Mouse (Mus musculus) lung, postnatal 0 days (tissue): Measurements from ENCODE around the gene Vmn2r56. TPM values are rescaled to one million over a fixed set of nuclear protein-coding genes. Genes with fewer than 3 reads are reported as not detected.
"Not testable (repeated sequence)": the region's sequence is repeated elsewhere in the genome, so short reads cannot be mapped to it uniquely, and the experiment has no call there.

Experiments
- ATAC-seq: fragments of 200-750 bp; cut with Nextera tagmentation; 2 replicates; pipeline ENCODE4 v1.8.0; 2017; ENCODE audit warnings: moderate library complexity
- DNase-seq: peaks from one replicate; pipeline ENCODE4 v3.0.0-alpha.2; 2016; ENCODE audit warnings: low spot score
- H3K27ac ChIP-seq: fragments of 300-500 bp; sonication (generic); 2 replicates; pipeline ENCODE4 v1.5.1; 2014; ENCODE audit warnings: antibody characterized with exemption, mild to moderate bottlenecking, low read length, mixed read lengths
- H3K27me3 ChIP-seq: fragments of 300-500 bp; sonication (generic); replicated peaks from 2 replicates; pipeline ENCODE4 v1.6.1; 2014; ENCODE audit warnings: low read length, mixed read lengths; ENCODE audit not compliant: insufficient read depth
- H3K36me3 ChIP-seq: fragments of 300-500 bp; sonication (generic); 2 replicates; pipeline ENCODE4 v1.6.1; 2014; ENCODE audit warnings: low read length, mixed read lengths; ENCODE audit not compliant: insufficient read depth
- H3K4me1 ChIP-seq: fragments of 300-500 bp; sonication (generic); 2 replicates; pipeline ENCODE4 v1.6.1; 2014; ENCODE audit warnings: antibody characterized with exemption, low read depth, low read length, mixed read lengths; ENCODE audit not compliant: insufficient read depth
- H3K4me2 ChIP-seq: fragments of 300-500 bp; sonication (generic); replicated peaks from 2 replicates; pipeline ENCODE4 v1.6.1; 2014; ENCODE audit warnings: low read depth, mild to moderate bottlenecking, low read length, moderate library complexity, mixed read lengths
- H3K4me3 ChIP-seq: fragments of 300-500 bp; sonication (generic); 2 replicates; pipeline ENCODE4 v1.5.1; 2014; ENCODE audit warnings: low read depth, low read length
- H3K9ac ChIP-seq: fragments of 300-500 bp; sonication (generic); replicated peaks from 2 replicates; pipeline ENCODE4 v1.6.1; 2014; ENCODE audit warnings: low read depth, mild to moderate bottlenecking
- H3K9me3 ChIP-seq: fragments of 300-500 bp; sonication (generic); 2 replicates; pipeline ENCODE4 v1.6.1; 2016; ENCODE audit warnings: low read length, mixed read lengths
- CTCF ChIP-seq: IDR thresholded peaks from 2 replicates; pipeline ENCODE4 v1.5.1; 2016; ENCODE audit warnings: antibody characterized with exemption, mild to moderate bottlenecking
- EP300 ChIP-seq: IDR thresholded peaks from 2 replicates; pipeline ENCODE4 v1.6.1; 2016; ENCODE audit warnings: antibody characterized with exemption, mild to moderate bottlenecking, control low read depth
- WGBS: fragments of 180-500 bp; shearing (Covaris S2); extraction: QIAGEN DNeasy Blood & Tissue Kit; methylation state at CpG from one replicate; pipeline ENCODE4 v1.1.7; 2014; 5-methylcytosine and 5-hydroxymethylcytosine counted together
- polyA plus RNA-seq: library from polyadenylated mRNA; unstranded; fragments of >200 nt; fragmentation: Nextera tagmentation; extraction: Ambion mirVana; gene quantifications from 2 replicates; pipeline ENCODE4 v1.2.1, GENCODE M21; 2015

Vmn2r56 gene
- polyA plus RNA-seq, 1 experiment from 2014 or later: not detected

GRCm38 (mm10) chr7:12749431-12750198 is 14.8 kb upstream of the Vmn2r56 start:
- DNase-seq: no peak
- ATAC-seq: no peak; the same call in 1 of the 2 replicates

DNA sequence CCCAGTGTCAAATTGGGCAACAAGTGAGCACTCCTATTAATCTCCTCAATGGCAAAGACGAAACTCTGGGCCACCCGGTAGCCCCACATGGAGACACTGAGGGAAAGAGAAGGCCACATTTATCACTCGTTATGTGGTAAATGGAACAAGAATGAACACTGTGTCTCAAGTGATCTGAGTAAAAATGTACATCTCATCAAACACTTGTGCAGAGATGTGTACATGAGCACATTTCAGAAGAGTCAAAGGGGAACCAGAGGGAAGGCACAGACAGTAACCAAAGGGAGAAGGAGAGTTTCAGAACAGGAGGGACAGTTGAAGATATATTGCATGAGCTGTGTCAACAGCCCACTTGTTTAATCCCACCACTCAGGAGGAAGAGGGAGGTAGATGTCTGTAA is 49.9 kb downstream of the Vmn2r56 start, which contains the start of gene Vmn2r55:
Vmn2r55 (minus strand) TSS at position 101 of the 400 bp plus-strand sequence.
- H3K27me3 ChIP-seq, H3K9me3 ChIP-seq, ATAC-seq, H3K4me2 ChIP-seq, H3K9ac ChIP-seq, H3K27ac ChIP-seq, H3K4me3 ChIP-seq, DNase-seq, H3K36me3 ChIP-seq, H3K4me1 ChIP-seq: not testable (repeated sequence)
- 85% methylated on average over 3 of the region's 3 CpGs for WGBS

More at GRCm38 (mm10) chr7:12749431-12750198, 14.8 kb upstream of the Vmn2r56 start:
- H3K9ac ChIP-seq: no peak overlapping the region
- no peaks in the 10 kb centered on the region for H3K36me3 ChIP-seq
- H3K4me2 ChIP-seq: no peak overlapping the region; the same call in 1 of the 2 replicates
- H3K4me1 ChIP-seq: no peaks in the 10 kb centered on the region
- no peaks in the 10 kb centered on the region for H3K9me3 ChIP-seq
- H3K27me3 ChIP-seq: no peaks in the 10 kb centered on the region
- no peak overlapping the region for H3K4me3 ChIP-seq
- TF ChIP-seq CTCF (no peak), EP300 (no peak)
- WGBS: 73% methylated on average over 24 of the region's 24 CpGs
- no peak overlapping the region for H3K27ac ChIP-seq

GRCm38 (mm10) chr7:12640219-12640618 is 94.6 kb downstream of the Vmn2r56 start, which contains the start of gene Vmn2r54:
Gene Vmn2r54 (minus strand): TSS chr7:12640319.
- H3K4me3 ChIP-seq, H3K9me3 ChIP-seq, ATAC-seq, DNase-seq, H3K9ac ChIP-seq, H3K27ac ChIP-seq, H3K27me3 ChIP-seq, H3K36me3 ChIP-seq, H3K4me1 ChIP-seq, H3K4me2 ChIP-seq: not testable (repeated sequence)
- 65% methylated on average over 3 of the region's 4 CpGs for WGBS

Other genes with a start within 250 kb of the Vmn2r56 start
- not detected in 2 replicates for gene 2900092C05Rik, start 222.5 kb downstream of the Vmn2r56 start, polyA plus RNA-seq
- gene Vmn2r53, start 126.2 kb downstream of the Vmn2r56 start, polyA plus RNA-seq: under 0.01 TPM in 1 of 2 replicates, not detected in the other
- not detected in 2 replicates for gene Vmn2r54, start 94.7 kb downstream of the Vmn2r56 start, polyA plus RNA-seq
- gene Vmn2r55, start 50.0 kb downstream of the Vmn2r56 start, polyA plus RNA-seq: not detected in 2 replicates
- gene Zscan18, start 68.6 kb upstream of the Vmn2r56 start, polyA plus RNA-seq: 1.3 and 2.0 TPM in 2 replicates
- 7.2 and 8.5 TPM in 2 replicates for gene Zfp329, start 83.9 kb upstream of the Vmn2r56 start, polyA plus RNA-seq
- gene Zfp110, start 99.8 kb upstream of the Vmn2r56 start, polyA plus RNA-seq: 26.4 and 28.3 TPM in 2 replicates
- gene Zfp128, start 146.2 kb upstream of the Vmn2r56 start, polyA plus RNA-seq: 2.5 TPM in 2 replicates
- gene Zscan22, start 162.8 kb upstream of the Vmn2r56 start, polyA plus RNA-seq: 4.4 and 4.7 TPM in 2 replicates
- gene Rps5, start 187.3 kb upstream of the Vmn2r56 start, polyA plus RNA-seq: 609 and 716 TPM in 2 replicates
- 1.3 and 1.4 TPM in 2 replicates for gene Rnf225, start 192.4 kb upstream of the Vmn2r56 start, polyA plus RNA-seq
- 5.5 and 5.7 TPM in 2 replicates for gene Zfp324, start 230.8 kb upstream of the Vmn2r56 start, polyA plus RNA-seq
- gene Zfp446, start 242.8 kb upstream of the Vmn2r56 start, polyA plus RNA-seq: 3.9 and 4.0 TPM in 2 replicates